Mouse (Mus musculus) bone marrow, adult 2 months (tissue): ENCODE measurements around the gene Sh3bgrl2.

Experiments
- CTCF ChIP-seq: fragments of 200-500 bp; IDR thresholded peaks from 2 replicates; pipeline ENCODE4 v1.5.1; 2011; ENCODE audit warnings: low read length, control low read depth; ENCODE audit not compliant: control insufficient read depth, insufficient read depth
- POLR2A ChIP-seq: fragments of 200-500 bp; IDR thresholded peaks from 2 replicates; pipeline ENCODE4 v1.6.1; 2011; ENCODE audit warnings: low read depth, mild to moderate bottlenecking, control low read depth, low read length, borderline replicate concordance; ENCODE audit not compliant: control insufficient read depth

- no peak for TF ChIP-seq POLR2A
- TF ChIP-seq CTCF: no peak
Measured at GRCm38 (mm10) chr9:83687904-83688303, 139.8 kb downstream of the Sh3bgrl2 start.
